Mouse (Mus musculus) B cell, adult 62 days (primary cell): Measurements from ENCODE around the gene Ccdc36. TPM values are rescaled to one million over a fixed set of nuclear protein-coding genes. Genes with fewer than 3 reads are reported as not detected.

Experiments used
- total RNA-seq: library from RNA; stranded (reverse); gene quantifications from 4 replicates; pipeline ENCODE4 v1.2.4, GENCODE M21; 2023

Ccdc36 gene
- total RNA-seq, result not detected in 4 replicates

GRCm38 (mm10) chr9:108428384-108428783, at the start of gene Ccdc36:
Gene Ccdc36, minus strand, starts transcription at chr9:108428484.

GRCm38 (mm10) chr9:108461181-108461631, 32.9 kb upstream of the Ccdc36 start, which contains the start of gene Klhdc8b:
Gene Klhdc8b, minus strand, starts transcription at chr9:108461581.

GRCm38 (mm10) chr9:108460319-108461178, 32.3 kb upstream of the Ccdc36 start, which contains the start of gene Ccdc71:
Gene Ccdc71, plus strand, starts transcription at chr9:108460527.

GRCm38 (mm10) chr9:108436182-108436581, 7.9 kb upstream of the Ccdc36 start, which contains the start of gene BC048562:
Gene BC048562, plus strand, starts transcription at chr9:108436482.

GRCm38 (mm10) chr9:108392676-108393075, 35.6 kb downstream of the Ccdc36 start, which contains the start of gene 1700102P08Rik:
Gene 1700102P08Rik, plus strand, starts transcription at chr9:108392805.

Other genes with a start within 250 kb of the Ccdc36 start
- 0.12 to 0.43 TPM (median 0.21 TPM) in 4 replicates for gene Bsn, start 238.1 kb downstream of the Ccdc36 start, total RNA-seq
- gene Dag1, start 164.5 kb downstream of the Ccdc36 start, total RNA-seq, result 21.3 to 25.8 TPM (median 23.0 TPM) in 4 replicates
- 4.3 to 9.3 TPM (median 6.5 TPM) in 4 replicates for gene Nicn1, start 138.1 kb downstream of the Ccdc36 start, total RNA-seq
- gene Amt, start 131.6 kb downstream of the Ccdc36 start, total RNA-seq, result 1.5 to 2.8 TPM (median 1.7 TPM) in 4 replicates
- 459 to 484 TPM (median 482 TPM) in 4 replicates for gene Rhoa, start 122.4 kb downstream of the Ccdc36 start, total RNA-seq
- gene Tcta, start 122.3 kb downstream of the Ccdc36 start, total RNA-seq, result 8.2 to 15.1 TPM (median 11.3 TPM) in 4 replicates
- 310 to 331 TPM (median 320 TPM) in 4 replicates for gene Gpx1, start 89.6 kb downstream of the Ccdc36 start, total RNA-seq
- gene Usp4, start 80.6 kb downstream of the Ccdc36 start, total RNA-seq, result 176 to 184 TPM (median 183 TPM) in 4 replicates
- 4.1 to 6.6 TPM (median 5.6 TPM) in 4 replicates for gene 1700102P08Rik, start 35.7 kb downstream of the Ccdc36 start, total RNA-seq
- not detected in 4 replicates for gene BC048562, start 8.0 kb upstream of the Ccdc36 start, total RNA-seq
- 21.9 to 31.4 TPM (median 28.3 TPM) in 4 replicates for gene Ccdc71, start 32.0 kb upstream of the Ccdc36 start, total RNA-seq
- 2.1 to 5.2 TPM (median 3.3 TPM) in 4 replicates for gene Klhdc8b, start 33.1 kb upstream of the Ccdc36 start, total RNA-seq
- 0.13 to 0.83 TPM (median 0.24 TPM) in 3 of 4 replicates, not detected in the other for gene Lamb2, start 51.3 kb upstream of the Ccdc36 start, total RNA-seq
- 287 to 325 TPM (median 308 TPM) in 4 replicates for gene Usp19, start 62.1 kb upstream of the Ccdc36 start, total RNA-seq
- 173 to 207 TPM (median 195 TPM) in 4 replicates for gene Qars, start 79.2 kb upstream of the Ccdc36 start, total RNA-seq
- gene Qrich1, start 88.3 kb upstream of the Ccdc36 start, total RNA-seq, result 219 to 250 TPM (median 225 TPM) in 4 replicates
- gene Impdh2, start 131.8 kb upstream of the Ccdc36 start, total RNA-seq, result 174 to 207 TPM (median 193 TPM) in 4 replicates
- 24.6 to 30.8 TPM (median 25.4 TPM) in 4 replicates for gene Ndufaf3, start 138.9 kb upstream of the Ccdc36 start, total RNA-seq
- gene Dalrd3, start 141.4 kb upstream of the Ccdc36 start, total RNA-seq, result 79.6 to 104 TPM (median 84.6 TPM) in 4 replicates
- gene Wdr6, start 150.3 kb upstream of the Ccdc36 start, total RNA-seq, result 40.1 to 42.8 TPM (median 42.0 TPM) in 4 replicates
- gene P4htm, start 169.2 kb upstream of the Ccdc36 start, total RNA-seq, result 4.0 to 6.6 TPM (median 5.5 TPM) in 4 replicates
- gene Arih2, start 220.9 kb upstream of the Ccdc36 start, total RNA-seq, result 165 to 172 TPM (median 168 TPM) in 4 replicates
- gene Slc25a20, start 233.6 kb upstream of the Ccdc36 start, total RNA-seq, result 15.5 to 20.3 TPM (median 17.4 TPM) in 4 replicates